Mouse (Mus musculus): ENCODE data around the gene Alpl. TPM values are rescaled to one million over a fixed set of nuclear protein-coding genes. Genes with fewer than 3 reads are reported as not detected.

The Alpl gene
- total and polyA plus RNA-seq, 2 experiments from 2014 or later = 15.3 to 17.5 TPM

- H3K36me3 ChIP-seq (ENCODE audit: insufficient read depth, low read length) = no peaks in the 10 kb centered on the region
- no peaks in the 10 kb centered on the region for H3K27me3 ChIP-seq (ENCODE audit: insufficient read depth, low read length)
- ATAC-seq (peak; percentile 88), DNase-seq (ENCODE audit: low spot score) (peak; percentile 73)
- H3K4me2 ChIP-seq (ENCODE audit: low read depth, low read length) = no peak overlapping the region
- 23% methylated on average over 9 of the region's 9 CpGs for WGBS
- H3K9me3 ChIP-seq (ENCODE audit: low read length) = no peaks in the 10 kb centered on the region
- no peak for TF ChIP-seq CTCF (IDR thresholded peaks at IDR 0.05; ENCODE audit: low read depth)
- peak overlapping the region; percentile 73 for H3K27ac ChIP-seq
- peaks cover 7% of the 10 kb centered on the region; the same call in 1 of the 2 replicates for H3K4me1 ChIP-seq (ENCODE audit: insufficient read depth, low read length)
- H3K4me3 ChIP-seq (ENCODE audit: low read length) = no peak overlapping the region
- no peak overlapping the region for H3K9ac ChIP-seq (replicated peaks; ENCODE audit: low read length)
These were observed 12.5 kb downstream of the Alpl start for GRCm38 (mm10) chr4:137783541-137784191.

DNA sequence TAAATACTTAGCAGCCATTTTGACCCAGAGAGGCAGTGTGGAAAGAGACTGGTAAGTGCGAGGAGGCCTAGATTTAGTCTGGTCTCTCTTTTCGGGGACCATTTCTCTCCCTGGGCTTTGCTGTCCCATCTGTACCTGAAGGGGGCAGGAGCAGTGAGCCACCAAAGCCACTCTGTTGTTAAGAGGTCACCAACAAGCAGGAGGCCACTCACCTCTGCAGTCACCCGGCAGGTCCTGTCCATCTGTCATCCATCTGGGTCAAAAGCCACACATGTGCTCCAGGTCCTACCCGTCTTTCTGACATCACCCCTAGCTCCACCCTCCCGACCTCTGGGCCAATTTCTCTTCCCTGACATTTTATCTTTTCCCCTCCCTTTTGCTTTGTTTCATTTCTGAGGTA, 14.2 kb downstream of the Alpl start:
- no peak for TF ChIP-seq CTCF (IDR thresholded peaks at IDR 0.05; ENCODE audit: low read depth)
- DNase-seq (ENCODE audit: low spot score) = no peak

GRCm38 (mm10) chr4:137780986-137781385, 15.2 kb downstream of the Alpl start:
- no peak overlapping the region for H3K4me2 ChIP-seq (ENCODE audit: low read depth, low read length)
- no peaks in the 10 kb centered on the region for H3K36me3 ChIP-seq (ENCODE audit: insufficient read depth, low read length)
- no peak overlapping the region for H3K27ac ChIP-seq
- 0 out of 2 replicates have a peak, but pooled peaks cover 4% of the 10 kb centered on the region for H3K4me1 ChIP-seq (ENCODE audit: insufficient read depth, low read length)
- ATAC-seq (no peak), DNase-seq (ENCODE audit: low spot score) (no peak)
- H3K9me3 ChIP-seq (ENCODE audit: low read length) = no peaks in the 10 kb centered on the region
- no peaks in the 10 kb centered on the region for H3K27me3 ChIP-seq (ENCODE audit: insufficient read depth, low read length)
- WGBS = 70% methylated on average over 3 of the region's 3 CpGs
- H3K9ac ChIP-seq (replicated peaks; ENCODE audit: low read length) = no peak overlapping the region
- no peak overlapping the region for H3K4me3 ChIP-seq (ENCODE audit: low read length)
- TF ChIP-seq CTCF (IDR thresholded peaks at IDR 0.05; ENCODE audit: low read depth) = no peak

More for the DNA sequence above, 14.2 kb downstream of the Alpl start:
- 75% methylated on average over 5 of the region's 5 CpGs for WGBS
- no peak overlapping the region for H3K4me2 ChIP-seq (ENCODE audit: low read depth, low read length)
- 0 out of 2 replicates have a peak, but pooled peaks cover 4% of the 10 kb centered on the region for H3K4me1 ChIP-seq (ENCODE audit: insufficient read depth, low read length)
- no peak overlapping the region for H3K9ac ChIP-seq (replicated peaks; ENCODE audit: low read length)
- H3K36me3 ChIP-seq (ENCODE audit: insufficient read depth, low read length) = no peaks in the 10 kb centered on the region
- H3K27ac ChIP-seq = no peak overlapping the region
- no peaks in the 10 kb centered on the region for H3K9me3 ChIP-seq (ENCODE audit: low read length)
- no peak overlapping the region for H3K4me3 ChIP-seq (ENCODE audit: low read length)
- ATAC-seq = no peak
- H3K27me3 ChIP-seq (ENCODE audit: insufficient read depth, low read length) = no peaks in the 10 kb centered on the region

DNA sequence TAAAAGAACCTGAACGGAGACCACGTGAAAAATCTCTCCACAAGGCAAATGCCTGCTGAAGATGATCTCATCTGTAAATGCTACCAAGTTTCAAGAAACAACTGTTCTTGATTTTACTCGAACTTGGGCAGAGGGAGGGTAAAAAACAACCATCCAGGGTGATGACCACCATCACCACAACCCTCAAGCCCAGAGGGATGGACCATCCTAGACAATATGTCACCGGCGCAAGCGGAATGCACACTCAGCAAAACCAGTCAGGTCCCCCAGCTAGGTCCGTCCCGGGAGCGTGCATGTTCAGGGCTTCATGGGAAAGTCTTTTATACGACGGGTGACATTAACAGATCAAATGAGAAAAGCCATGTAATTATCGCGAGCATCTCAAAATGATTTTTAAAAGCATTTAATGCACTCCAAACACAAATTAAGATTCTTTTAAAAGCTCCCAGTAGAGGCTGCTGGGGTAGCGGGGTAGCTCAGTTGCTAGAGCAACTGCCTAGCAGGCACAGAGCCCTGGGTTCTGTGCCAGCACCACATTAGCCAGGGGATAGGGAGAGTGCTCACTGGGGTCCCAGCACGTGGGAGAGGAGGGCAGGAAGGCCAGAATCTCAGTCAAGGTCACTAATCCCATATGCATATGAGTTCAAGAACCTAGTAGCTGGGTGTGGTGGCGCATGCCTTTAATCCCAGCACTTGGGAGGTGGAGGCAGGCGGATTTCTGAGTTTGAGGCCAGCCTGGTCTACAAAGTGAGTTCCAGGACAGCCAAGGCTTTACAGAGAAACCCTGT, 17.6 kb downstream of the Alpl start:
- DNase-seq (ENCODE audit: low spot score) (no peak), ATAC-seq (no peak)
- no peak for TF ChIP-seq CTCF (IDR thresholded peaks at IDR 0.05; ENCODE audit: low read depth)
- Histone ChIP-seq H3K4me3 (ENCODE audit: low read length) (no peak overlapping the region), H3K9ac (replicated peaks; ENCODE audit: low read length) (no peak overlapping the region), H3K36me3 (ENCODE audit: insufficient read depth, low read length) (no peaks in the 10 kb centered on the region), H3K27me3 (ENCODE audit: insufficient read depth, low read length) (no peaks in the 10 kb centered on the region), H3K4me2 (ENCODE audit: low read depth, low read length) (no peak overlapping the region), H3K27ac (no peak overlapping the region), H3K4me1 (ENCODE audit: insufficient read depth, low read length) (0 out of 2 replicates have a peak, but pooled peaks cover 3% of the 10 kb centered on the region), H3K9me3 (ENCODE audit: low read length) (no peaks in the 10 kb centered on the region)
- 64% methylated on average over 17 of the region's 17 CpGs for WGBS

DNA sequence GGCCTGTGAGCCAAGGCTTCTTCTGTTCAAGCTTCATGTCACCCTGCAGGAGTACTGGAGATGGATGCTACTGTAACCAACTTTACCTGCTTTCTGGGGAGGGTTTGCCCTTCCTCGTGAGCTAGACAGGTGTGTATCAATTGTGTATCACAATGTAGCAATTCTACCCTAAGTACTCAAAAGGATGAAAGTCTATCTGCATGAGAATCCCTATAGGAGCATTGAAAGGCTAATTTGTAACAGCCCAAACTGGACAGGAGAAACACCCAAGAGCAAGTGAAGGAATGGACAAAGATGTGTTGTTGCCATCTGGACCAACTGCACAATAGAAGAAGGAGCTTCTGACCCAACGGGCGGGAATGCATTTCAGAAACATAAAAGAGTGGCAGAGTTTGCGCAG, 18.3 kb downstream of the Alpl start:
- no peaks in the 10 kb centered on the region for H3K27me3 ChIP-seq (ENCODE audit: insufficient read depth, low read length)
- no peaks in the 10 kb centered on the region for H3K36me3 ChIP-seq (ENCODE audit: insufficient read depth, low read length)
- H3K9me3 ChIP-seq (ENCODE audit: low read length) = no peaks in the 10 kb centered on the region
- 79% methylated on average over 4 of the region's 4 CpGs for WGBS
- TF ChIP-seq CTCF (IDR thresholded peaks at IDR 0.05; ENCODE audit: low read depth) = no peak
- H3K4me2 ChIP-seq (ENCODE audit: low read depth, low read length) = no peak overlapping the region
- no peak for ATAC-seq
- no peak overlapping the region for H3K9ac ChIP-seq (replicated peaks; ENCODE audit: low read length)
- no peak overlapping the region for H3K27ac ChIP-seq
- no peak overlapping the region for H3K4me3 ChIP-seq (ENCODE audit: low read length)
- no peak for DNase-seq (ENCODE audit: low spot score)
- no peaks in the 10 kb centered on the region for H3K4me1 ChIP-seq (ENCODE audit: insufficient read depth, low read length)

DNA sequence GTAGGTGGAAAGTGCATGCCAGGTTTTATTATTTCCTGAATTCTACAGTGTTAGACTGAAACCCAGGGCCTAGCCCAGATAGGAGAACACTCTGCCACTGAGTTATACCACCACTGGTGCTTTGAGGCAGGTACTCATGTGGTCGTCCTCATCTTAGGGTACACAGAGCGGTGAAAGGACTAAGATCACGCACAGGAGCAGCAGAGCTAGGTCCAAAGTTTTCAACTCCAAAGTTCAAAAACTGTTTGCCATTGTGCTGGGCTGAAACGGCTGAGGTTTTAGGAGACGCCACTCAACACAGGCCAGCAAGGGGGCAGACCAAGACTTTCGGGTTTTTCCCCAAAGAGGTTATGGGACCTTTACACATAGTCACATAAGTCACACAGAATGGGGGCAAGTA, 21.7 kb downstream of the Alpl start:
- H3K9me3 ChIP-seq (ENCODE audit: low read length) = no peaks in the 10 kb centered on the region
- H3K9ac ChIP-seq (replicated peaks; ENCODE audit: low read length) = no peak overlapping the region
- H3K4me2 ChIP-seq (ENCODE audit: low read depth, low read length) = no peak overlapping the region
- no peaks in the 10 kb centered on the region for H3K36me3 ChIP-seq (ENCODE audit: insufficient read depth, low read length)
- TF ChIP-seq CTCF (IDR thresholded peaks at IDR 0.05; ENCODE audit: low read depth) = no peak
- ATAC-seq (no peak), DNase-seq (ENCODE audit: low spot score) (no peak)
- no peaks in the 10 kb centered on the region for H3K27me3 ChIP-seq (ENCODE audit: insufficient read depth, low read length)
- H3K27ac ChIP-seq = no peak overlapping the region
- no peak overlapping the region for H3K4me3 ChIP-seq (ENCODE audit: low read length)
- 92% methylated on average over 6 of the region's 6 CpGs for WGBS
- H3K4me1 ChIP-seq (ENCODE audit: insufficient read depth, low read length) = peaks cover 2% of the 10 kb centered on the region; the same call in 1 of the 2 replicates

Measured in hindbrain, postnatal 0 days (tissue).